ENCODE assay signal across 12 mouse cellular contexts in genomic region chr19:31750976-31751676, GRCm38 (mm10). TPM values are rescaled to one million over a fixed set of nuclear protein-coding genes. Genes with fewer than 3 reads are reported as not detected.
DNase-seq lines count a peak whose midpoint lies in the region; ATAC-seq lines count a peak whose summit lies in the region.
"Had no signal": no experiment of that assay in that cellular context is flagged by ENCODE, and none has a peak within 500 bp of the region (broad histone marks: within the 10 kb centered on the region; RNA-seq: fewer than 3 reads in every experiment).

No protein-coding gene starts in this region.

- no peaks in the 10 kb centered on the region for H3K27me3 ChIP-seq in heart, embryonic 10.5 days (ENCODE audit: insufficient read depth, poor library complexity, severe bottlenecking)
- no peaks in the 10 kb centered on the region for H3K27me3 ChIP-seq in heart, embryonic 15.5 days
- H3K27me3 ChIP-seq: CH12.LX had no signal

- H3K4me3 ChIP-seq in heart, embryonic 10.5 days: no peak overlapping the region
- no peak overlapping the region for H3K4me3 ChIP-seq in heart, embryonic 15.5 days
- H3K4me3 ChIP-seq: limb, embryonic 12.5 days had no signal

- peak; percentile 47; the same call in 1 of the 2 replicates for ATAC-seq in heart, embryonic 15.5 days (replicated peaks; ENCODE audit: insufficient number of reproducible peaks, insufficient read depth, low FRiP score, low read depth)

- H3K4me1 ChIP-seq in heart, embryonic 10.5 days: peaks cover 23% of the 10 kb centered on the region
- peaks cover 35% of the 10 kb centered on the region for H3K4me1 ChIP-seq in heart, embryonic 15.5 days (replicated peaks)

- no peaks in the 10 kb centered on the region for H3K36me3 ChIP-seq in heart, embryonic 10.5 days
- H3K36me3 ChIP-seq in heart, embryonic 15.5 days: no peaks in the 10 kb centered on the region
- H3K36me3 ChIP-seq: limb, embryonic 12.5 days had no signal

- H3K27ac ChIP-seq in heart, embryonic 10.5 days: no peak overlapping the region
- peak overlapping the region; percentile 56 for H3K27ac ChIP-seq in heart, embryonic 15.5 days
- H3K27ac ChIP-seq: limb, embryonic 12.5 days had no signal

- peak; percentile 75 for DNase-seq in heart, embryonic 10.5 days (ENCODE audit: low spot score)
- DNase-seq in heart, adult 8-10 months (ENCODE audit: low spot score): no peak
- DNase-seq in R1 (ENCODE audit: low read depth, low spot score): peak; percentile 13
- DNase-seq in lung, postnatal 4 days: peak; percentile 44
- DNase-seq in kidney, adult 11 months: no peak
- no peak for DNase-seq in adrenal gland, postnatal 25 days
- no peak for DNase-seq in adrenal gland, adult (ENCODE audit: inconsistent age in 2 of 2, low spot score in 1 of 2)
- DNase-seq: cerebellum, postnatal 14 days; kidney, adult 8-10 months had no signal

- no peaks in the 10 kb centered on the region for H3K9me3 ChIP-seq in heart, embryonic 10.5 days
- no peaks in the 10 kb centered on the region for H3K9me3 ChIP-seq in heart, embryonic 15.5 days (replicated peaks)
- H3K9me3 ChIP-seq: limb, embryonic 12.5 days had no signal

- 56% methylated on average over 11 of the region's 11 CpGs for WGBS in heart, embryonic 10.5 days
- 26% methylated on average over 11 of the region's 11 CpGs for WGBS in heart, embryonic 15.5 days

- no peak overlapping the region for H3K9ac ChIP-seq in heart, embryonic 15.5 days
- H3K9ac ChIP-seq: limb, embryonic 12.5 days had no signal

- H3K4me2 ChIP-seq in heart, embryonic 15.5 days: 0 out of 2 replicates have a peak overlapping the region, but pooled peaks have one; percentile 2
- H3K4me2 ChIP-seq: limb, embryonic 12.5 days had no signal

RNA-seq across cellular contexts. Expression of gene Prkg1, which starts 13.7 kb away (rescaled TPM):
- 12.0 and 17.7 TPM in 2 replicates for polyA plus RNA-seq in heart, embryonic 10.5 days (2016; fragmentation: Nextera tagmentation; extraction: Ambion mirVana)
- 10 to 100 TPM; 10.6 to 16.1 (median 12.2) TPM for total RNA-seq in heart, adult 8-10 months (2022)
- 6.0 TPM in 2 replicates for polyA plus RNA-seq in heart, embryonic 15.5 days (2015; fragmentation: Nextera tagmentation; extraction: Ambion mirVana)
- total RNA-seq in adrenal gland, postnatal 25 days (2021): 7.7 and 8.2 TPM in 2 replicates
- total RNA-seq: CH12.LX had no signal

Comparison
In these comparisons a context has a peak if more than half of its experiments do, and no peak if none do; other contexts are left out.
1. DNase-seq: peak in heart, embryonic 10.5 days (single experiment), R1 (single experiment) and lung, postnatal 4 days (2 of 2); none in heart, adult 8-10 months (single experiment), kidney, adult 11 months (single experiment), adrenal gland, postnatal 25 days (single experiment) and adrenal gland, adult (0 of 2).